Comparison of ENCODE assay signal across 10 mouse cellular contexts in genomic region chr6:89281492-89282332, GRCm38 (mm10).
DNase-seq lines count a peak whose midpoint lies in the region; ATAC-seq and TF ChIP-seq lines count a peak whose summit lies in the region.
"Had no signal": no experiment of that assay in that cellular context is flagged by ENCODE, and none has a peak within 500 bp of the region (broad histone marks: within the 10 kb centered on the region; RNA-seq: fewer than 3 reads in every experiment).

No protein-coding gene starts in this region.

- WGBS in kidney, postnatal 0 days: 12% methylated on average over 16 of the region's 16 CpGs
- 23% methylated on average over 16 of the region's 16 CpGs for WGBS in embryonic facial prominence, embryonic 10.5 days
- 17% methylated on average over 16 of the region's 16 CpGs for whole genome bisulfite sequencing in hindbrain, embryonic 14.5 days
- 15% methylated on average over 16 of the region's 16 CpGs for WGBS in midbrain, embryonic 15.5 days

- H3K27ac ChIP-seq in kidney, postnatal 0 days: no peak overlapping the region
- peak overlapping the region; percentile 48; the same call in 1 of the 2 replicates for H3K27ac ChIP-seq in embryonic facial prominence, embryonic 10.5 days (replicated peaks)
- no peak overlapping the region; the same call in 1 of the 2 replicates for H3K27ac ChIP-seq in hindbrain, embryonic 14.5 days
- peak overlapping the region; percentile 66 for H3K27ac ChIP-seq in midbrain, embryonic 15.5 days

- H3K4me1 ChIP-seq in kidney, postnatal 0 days (replicated peaks; ENCODE audit: insufficient read depth, low read length): 0 out of 2 replicates have a peak, but pooled peaks cover 6% of the 10 kb centered on the region
- H3K4me1 ChIP-seq in embryonic facial prominence, embryonic 10.5 days: peaks cover 26% of the 10 kb centered on the region
- peaks cover 21% of the 10 kb centered on the region for H3K4me1 ChIP-seq in hindbrain, embryonic 14.5 days (replicated peaks; ENCODE audit: control insufficient read depth, insufficient read depth, low read length)
- H3K4me1 ChIP-seq in midbrain, embryonic 15.5 days: peaks cover 25% of the 10 kb centered on the region

- no peaks in the 10 kb centered on the region for H3K36me3 ChIP-seq in kidney, postnatal 0 days (ENCODE audit: insufficient read depth, low read length)
- no peaks in the 10 kb centered on the region for H3K36me3 ChIP-seq in embryonic facial prominence, embryonic 10.5 days (replicated peaks)
- H3K36me3 ChIP-seq in hindbrain, embryonic 14.5 days (replicated peaks; ENCODE audit: control insufficient read depth, insufficient read depth): no peaks in the 10 kb centered on the region
- no peaks in the 10 kb centered on the region for H3K36me3 ChIP-seq in midbrain, embryonic 15.5 days (replicated peaks)

- DNase-seq in kidney, postnatal 0 days (ENCODE audit: low spot score): no peak
- no peak for DNase-seq in kidney, adult 9 months
- no peak for DNase-seq in embryonic facial prominence, embryonic 10.5 days (ENCODE audit: low spot score)
- DNase-seq in hindbrain, embryonic 14.5 days (ENCODE audit: low spot score): peak; percentile 42
- no peak for DNase-seq in adipocyte (ENCODE audit: low spot score)
- no peak for DNase-seq in adrenal gland, postnatal 10 days
- DNase-seq in cerebellum, adult 11-12 months: no peak
- DNase-seq: thymus, adult 18-20 months had no signal

- no peaks in the 10 kb centered on the region for H3K27me3 ChIP-seq in kidney, postnatal 0 days (ENCODE audit: insufficient read depth, low read length)
- peaks cover 16% of the 10 kb centered on the region for H3K27me3 ChIP-seq in embryonic facial prominence, embryonic 10.5 days (replicated peaks; ENCODE audit: low read depth, poor library complexity, severe bottlenecking)
- no peaks in the 10 kb centered on the region for H3K27me3 ChIP-seq in hindbrain, embryonic 14.5 days (ENCODE audit: control insufficient read depth, insufficient read depth, low read length)
- no peaks in the 10 kb centered on the region for H3K27me3 ChIP-seq in midbrain, embryonic 15.5 days (replicated peaks)

- H3K4me3 ChIP-seq in kidney, postnatal 0 days (replicated peaks; ENCODE audit: low read depth, low read length): no peak overlapping the region
- H3K4me3 ChIP-seq in embryonic facial prominence, embryonic 10.5 days: no peak overlapping the region
- no peak overlapping the region for H3K4me3 ChIP-seq in hindbrain, embryonic 14.5 days (replicated peaks; ENCODE audit: low read length)
- H3K4me3 ChIP-seq in midbrain, embryonic 15.5 days: no peak overlapping the region

- TF ChIP-seq CTCF in kidney, postnatal 0 days (IDR thresholded peaks at IDR 0.05; ENCODE audit: low read depth): no peak

- H3K9me3 ChIP-seq in kidney, postnatal 0 days (replicated peaks; ENCODE audit: low read length): no peaks in the 10 kb centered on the region
- peaks cover 5% of the 10 kb centered on the region; the same call in 1 of the 2 replicates for H3K9me3 ChIP-seq in embryonic facial prominence, embryonic 10.5 days
- H3K9me3 ChIP-seq in hindbrain, embryonic 14.5 days (ENCODE audit: control insufficient read depth, low read length): no peaks in the 10 kb centered on the region
- no peaks in the 10 kb centered on the region for H3K9me3 ChIP-seq in midbrain, embryonic 15.5 days

- no peak overlapping the region for H3K9ac ChIP-seq in kidney, postnatal 0 days (ENCODE audit: low read depth, low read length)
- H3K9ac ChIP-seq in hindbrain, embryonic 14.5 days: no peak overlapping the region
- no peak overlapping the region for H3K9ac ChIP-seq in midbrain, embryonic 15.5 days

- peak; percentile 48; the same call in 1 of the 2 replicates for ATAC-seq in kidney, postnatal 0 days (replicated peaks; ENCODE audit: low FRiP score, low read depth)
- ATAC-seq in hindbrain, embryonic 14.5 days (ENCODE audit: low FRiP score): peak; percentile 53; the same call in 1 of the 2 replicates
- ATAC-seq in midbrain, embryonic 15.5 days (replicated peaks): peak; percentile 53
- ATAC-seq: CD4-positive, CD25-positive, alpha-beta regulatory T cell, adult 4 months had no signal

- no peak overlapping the region for H3K4me2 ChIP-seq in kidney, postnatal 0 days (ENCODE audit: low read length)
- H3K4me2 ChIP-seq in hindbrain, embryonic 14.5 days (replicated peaks): peak overlapping the region; percentile 32
- H3K4me2 ChIP-seq in midbrain, embryonic 15.5 days: peak overlapping the region; percentile 16; the same call in 1 of the 2 replicates

Comparison
In these comparisons a context has a peak if more than half of its experiments do, and no peak if none do; other contexts are left out.
1. H3K27ac ChIP-seq: peak in embryonic facial prominence, embryonic 10.5 days (single experiment) and midbrain, embryonic 15.5 days (single experiment); none in kidney, postnatal 0 days (single experiment) and hindbrain, embryonic 14.5 days (single experiment).
2. Peak in every context shown above with its lines, with median percentiles within 50 percentile points of each other: ATAC-seq.